Mouse (Mus musculus) embryonic facial prominence, embryonic 11.5 days (tissue): ENCODE measurements around the gene Pvalb. TPM values are rescaled to one million over a fixed set of nuclear protein-coding genes. Genes with fewer than 3 reads are reported as not detected.

Source experiments
- ATAC-seq: fragments of 200-750 bp; cut with Nextera tagmentation; replicated peaks from 2 replicates; pipeline ENCODE4 v1.8.0; 2017; ENCODE audit warnings: low read depth; ENCODE audit not compliant: insufficient number of reproducible peaks, low FRiP score, low TSS enrichment
- DNase-seq: peaks from one replicate; pipeline ENCODE4 v3.0.0-alpha.2; 2015; ENCODE audit warnings: low spot score
- H3K27ac ChIP-seq: fragments of 300-500 bp; sonication (generic); replicated peaks from 2 replicates; pipeline ENCODE4 v1.5.1; 2014; ENCODE audit warnings: mild to moderate bottlenecking, low read depth, low read length, control low read depth
- H3K27me3 ChIP-seq: fragments of 300-500 bp; sonication (generic); 2 replicates; pipeline ENCODE4 v1.6.1; 2014; ENCODE audit warnings: mild to moderate bottlenecking, low read length, moderate library complexity, mixed read lengths; ENCODE audit not compliant: control insufficient read depth, insufficient read depth
- H3K36me3 ChIP-seq: fragments of 300-500 bp; sonication (generic); replicated peaks from 2 replicates; pipeline ENCODE4 v1.6.1; 2014; ENCODE audit warnings: low read depth, mild to moderate bottlenecking, low read length, moderate library complexity, mixed read lengths; ENCODE audit not compliant: control insufficient read depth, insufficient read depth
- H3K4me1 ChIP-seq: fragments of 300-500 bp; sonication (generic); 2 replicates; pipeline ENCODE4 v1.6.1; 2014; ENCODE audit warnings: low read length, mixed read lengths; ENCODE audit not compliant: control insufficient read depth, insufficient read depth
- H3K4me2 ChIP-seq: fragments of 300-500 bp; sonication (generic); 2 replicates; pipeline ENCODE4 v1.6.1; 2014; ENCODE audit warnings: low read depth, mild to moderate bottlenecking, control low read depth, low read length, moderate library complexity
- H3K4me3 ChIP-seq: fragments of 300-500 bp; sonication (generic); 2 replicates; pipeline ENCODE4 v1.5.1; 2014; ENCODE audit warnings: low read depth, low read length, control low read depth
- H3K9ac ChIP-seq: fragments of 300-500 bp; sonication (generic); replicated peaks from 2 replicates; pipeline ENCODE4 v1.6.1; 2014; ENCODE audit warnings: mild to moderate bottlenecking, control low read depth, low read length
- H3K9me3 ChIP-seq: fragments of 300-500 bp; sonication (generic); replicated peaks from 2 replicates; pipeline ENCODE4 v1.6.1; 2016; ENCODE audit warnings: mild to moderate bottlenecking, low read length, inconsistent platforms, mixed read lengths; ENCODE audit not compliant: control insufficient read depth
- WGBS: fragments of 180-500 bp; shearing (Covaris S2); extraction: QIAGEN DNeasy Blood & Tissue Kit; methylation state at CpG from one replicate; pipeline ENCODE4 v1.1.7; 2014; 5-methylcytosine and 5-hydroxymethylcytosine counted together
- polyA plus RNA-seq: library from polyadenylated mRNA; unstranded; fragments of >200 nt; fragmentation: Nextera tagmentation; extraction: Ambion mirVana; gene quantifications from 2 replicates; pipeline ENCODE4 v1.2.1, GENCODE M21; 2014

Gene Pvalb
- polyA plus RNA-seq, 1 experiment from 2014 or later: not detected

- ATAC-seq: no peak
- no peaks in the 10 kb centered on the region; the same call in 1 of the 2 replicates for H3K27me3 ChIP-seq
- no peak overlapping the region for H3K4me2 ChIP-seq
- no peaks in the 10 kb centered on the region for H3K4me1 ChIP-seq
- 67% methylated on average over 5 of the region's 5 CpGs for WGBS
- no peak overlapping the region for H3K4me3 ChIP-seq
- no peak for DNase-seq
- no peaks in the 10 kb centered on the region for H3K9me3 ChIP-seq
- no peaks in the 10 kb centered on the region for H3K36me3 ChIP-seq
- H3K9ac ChIP-seq: no peak overlapping the region
- no peak overlapping the region for H3K27ac ChIP-seq
Observed at GRCm38 (mm10) chr15:78186906-78187305, 19.3 kb downstream of the Pvalb start.

- Histone ChIP-seq H3K9ac (no peak overlapping the region), H3K27ac (no peak overlapping the region), H3K4me3 (no peak overlapping the region), H3K9me3 (no peaks in the 10 kb centered on the region), H3K27me3 (no peaks in the 10 kb centered on the region; the same call in 1 of the 2 replicates), H3K4me1 (no peaks in the 10 kb centered on the region), H3K4me2 (no peak overlapping the region), H3K36me3 (no peaks in the 10 kb centered on the region)
- DNase-seq (no peak), ATAC-seq (no peak)
- WGBS: 91% methylated on average over 4 of the region's 4 CpGs
Observed at GRCm38 (mm10) chr15:78185609-78186008, 20.6 kb downstream of the Pvalb start.

GRCm38 (mm10) chr15:78184855-78185254 is 21.3 kb downstream of the Pvalb start:
- Histone ChIP-seq H3K27ac (no peak overlapping the region), H3K9ac (peak overlapping the region; percentile 13; the same call in 1 of the 2 replicates), H3K4me2 (no peak overlapping the region; the same call in 1 of the 2 replicates), H3K4me3 (no peak overlapping the region), H3K9me3 (no peaks in the 10 kb centered on the region), H3K36me3 (no peaks in the 10 kb centered on the region), H3K27me3 (no peaks in the 10 kb centered on the region; the same call in 1 of the 2 replicates), H3K4me1 (no peaks in the 10 kb centered on the region)
- ATAC-seq (peak; percentile 70; the same call in 1 of the 2 replicates), DNase-seq (peak; percentile 78)
- 6% methylated on average over 10 of the region's 10 CpGs for WGBS

- no peak overlapping the region for H3K4me2 ChIP-seq
- no peak overlapping the region for H3K9ac ChIP-seq
- H3K27ac ChIP-seq: no peak overlapping the region
- H3K4me3 ChIP-seq: no peak overlapping the region
- H3K36me3 ChIP-seq: no peaks in the 10 kb centered on the region
- 36% methylated on average over 8 of the region's 8 CpGs for WGBS
- DNase-seq (no peak), ATAC-seq (no peak)
- H3K4me1 ChIP-seq: no peaks in the 10 kb centered on the region
- H3K27me3 ChIP-seq: no peaks in the 10 kb centered on the region; the same call in 1 of the 2 replicates
- H3K9me3 ChIP-seq: no peaks in the 10 kb centered on the region
Observed at GRCm38 (mm10) chr15:78181701-78182405, 24.3 kb downstream of the Pvalb start.

GRCm38 (mm10) chr15:78179775-78180174 is 26.4 kb downstream of the Pvalb start:
- no peak overlapping the region for H3K4me2 ChIP-seq
- WGBS: 64% methylated on average over 3 of the region's 3 CpGs

GRCm38 (mm10) chr15:78178397-78178796 is 27.8 kb downstream of the Pvalb start:
- peak; percentile 73 for DNase-seq
- no peak for ATAC-seq
- no peak overlapping the region for H3K4me2 ChIP-seq
- no peak overlapping the region; the same call in 1 of the 2 replicates for H3K9ac ChIP-seq
- H3K4me3 ChIP-seq: no peak overlapping the region
- no peaks in the 10 kb centered on the region for H3K9me3 ChIP-seq
- WGBS: 7% methylated on average over 9 of the region's 9 CpGs
- H3K4me1 ChIP-seq: no peaks in the 10 kb centered on the region
- H3K27me3 ChIP-seq: no peaks in the 10 kb centered on the region
- no peaks in the 10 kb centered on the region for H3K36me3 ChIP-seq
- H3K27ac ChIP-seq: no peak overlapping the region

More at GRCm38 (mm10) chr15:78179775-78180174, 26.4 kb downstream of the Pvalb start:
- Histone ChIP-seq H3K9ac (no peak overlapping the region), H3K4me1 (no peaks in the 10 kb centered on the region), H3K36me3 (no peaks in the 10 kb centered on the region), H3K4me3 (no peak overlapping the region), H3K9me3 (no peaks in the 10 kb centered on the region), H3K27me3 (no peaks in the 10 kb centered on the region; the same call in 1 of the 2 replicates), H3K27ac (no peak overlapping the region)
- DNase-seq (no peak), ATAC-seq (no peak)

GRCm38 (mm10) chr15:78177257-78177656 is 28.9 kb downstream of the Pvalb start:
- Histone ChIP-seq H3K4me1 (no peaks in the 10 kb centered on the region), H3K27me3 (no peaks in the 10 kb centered on the region), H3K36me3 (no peaks in the 10 kb centered on the region), H3K27ac (no peak overlapping the region), H3K9ac (no peak overlapping the region), H3K9me3 (no peaks in the 10 kb centered on the region), H3K4me3 (no peak overlapping the region), H3K4me2 (no peak overlapping the region)
- ATAC-seq: no peak
- WGBS: 73% methylated on average over 10 of the region's 10 CpGs
- DNase-seq: no peak

- ATAC-seq (no peak), DNase-seq (no peak)
- no peaks in the 10 kb centered on the region for H3K4me1 ChIP-seq
- H3K4me2 ChIP-seq: peak overlapping the region; percentile 45
- peak overlapping the region; percentile 34 for H3K4me3 ChIP-seq
- no peaks in the 10 kb centered on the region for H3K36me3 ChIP-seq
- WGBS: 76% methylated on average over 6 of the region's 6 CpGs
- H3K9me3 ChIP-seq: no peaks in the 10 kb centered on the region
- H3K27me3 ChIP-seq: no peaks in the 10 kb centered on the region
- no peak overlapping the region for H3K27ac ChIP-seq
- H3K9ac ChIP-seq: peak overlapping the region; percentile 49
Observed at GRCm38 (mm10) chr15:78174887-78175245, 31.3 kb downstream of the Pvalb start.
